Mouse (Mus musculus): ENCODE measurements around the gene Ankdd1a. TPM values are rescaled to one million over a fixed set of nuclear protein-coding genes. Genes with fewer than 3 reads are reported as not detected.

Gene Ankdd1a
- 1 to 10 TPM; 2.7 to 3.4 TPM for total RNA-seq (2021)

GRCm38 (mm10) chr9:65519807-65520504 is at the start of gene Ankdd1a:
Gene Ankdd1a (minus strand): TSS chr9:65520193.
- intact Hi-C loops (cut with DNase I) = loop anchor here (5.0 kb wide), 1 partner anchor 142 kb away; no protein-coding TSS in a partner anchor
- DNase-seq (ENCODE audit: extremely low spot score in 1 of 2, low spot score in 2 of 2) = peak; percentile 34 to 79

GRCm38 (mm10) chr9:65569491-65569971 is 49.5 kb upstream of the Ankdd1a start:
- intact Hi-C loops (cut with DNase I) = no loop called here
- DNase-seq (ENCODE audit: extremely low spot score in 1 of 2, low spot score in 2 of 2) = peak in 1 of 2 experiments; percentile 43

DNA sequence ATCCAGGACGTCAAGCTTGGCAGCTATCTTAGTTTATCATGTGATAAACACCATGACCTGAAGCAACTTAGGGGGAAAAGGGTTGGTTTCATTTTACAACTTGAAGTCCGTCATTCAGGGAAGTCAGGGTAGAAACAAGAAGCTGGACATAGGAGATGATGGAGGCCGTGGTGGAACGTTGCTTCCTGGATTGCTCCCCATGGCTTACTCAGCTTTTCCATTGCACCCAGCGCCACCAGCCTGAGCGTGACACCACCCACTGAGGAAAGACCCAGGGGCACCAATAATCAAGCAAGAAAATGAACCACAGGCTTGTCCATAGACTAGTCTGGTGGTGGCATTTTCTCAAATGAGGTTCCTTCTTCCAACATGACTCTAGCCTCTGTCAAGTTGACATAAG is 48.8 kb upstream of the Ankdd1a start:
- DNase-seq (ENCODE audit: extremely low spot score in 1 of 2, low spot score in 2 of 2) = no peak
- intact Hi-C loops (cut with DNase I) = no loop called here

DNA sequence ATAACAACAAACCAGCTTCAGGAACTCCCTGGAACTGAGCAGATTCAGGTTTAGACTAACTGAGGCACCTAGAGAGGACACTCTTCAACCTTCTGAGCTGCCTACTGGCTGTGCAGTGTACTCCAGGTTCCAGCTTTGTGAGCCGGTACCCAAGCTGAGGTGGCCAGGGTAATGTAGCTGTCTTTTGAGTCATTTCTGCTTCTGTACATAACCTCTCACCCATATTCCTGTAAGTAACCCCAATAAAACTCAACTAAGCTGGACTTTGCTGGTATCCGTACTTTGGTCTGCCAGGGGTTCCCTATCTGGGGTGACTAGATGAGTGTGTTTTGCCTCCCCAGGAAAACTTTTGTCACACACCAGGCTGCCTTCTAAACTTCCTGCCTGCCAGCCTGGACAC is 44.7 kb upstream of the Ankdd1a start:
- intact Hi-C loops (cut with DNase I) = no loop called here
- DNase-seq (ENCODE audit: extremely low spot score in 1 of 2, low spot score in 2 of 2) = no peak

DNA sequence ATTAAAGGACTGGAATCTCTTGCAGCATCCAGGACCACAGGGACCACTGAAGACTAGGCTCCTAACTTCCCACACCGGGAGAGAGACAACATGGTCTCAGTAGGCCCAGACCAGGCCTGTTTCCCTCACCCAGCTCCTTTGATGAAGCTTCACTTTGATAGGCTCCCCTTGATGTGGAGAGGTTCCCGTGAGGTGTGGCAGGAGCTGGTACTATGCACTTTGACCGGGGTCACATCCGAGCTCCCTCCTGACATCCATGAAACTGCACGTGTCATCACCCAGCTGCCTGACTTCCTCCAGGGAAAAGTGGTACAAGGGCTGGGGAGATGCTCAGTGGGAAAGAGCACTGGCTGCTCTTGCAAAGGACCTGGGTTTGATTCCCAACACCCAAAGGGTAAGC is 43.1 kb upstream of the Ankdd1a start:
- intact Hi-C loops (cut with DNase I) = no loop called here
- DNase-seq (ENCODE audit: extremely low spot score in 1 of 2, low spot score in 2 of 2) = no peak

- DNase-seq (ENCODE audit: extremely low spot score in 1 of 2, low spot score in 2 of 2) = peak; percentile 60 to 85
- intact Hi-C loops (cut with DNase I) = no loop called here
Measured at GRCm38 (mm10) chr9:65562081-65562506, 42.1 kb upstream of the Ankdd1a start.

DNA sequence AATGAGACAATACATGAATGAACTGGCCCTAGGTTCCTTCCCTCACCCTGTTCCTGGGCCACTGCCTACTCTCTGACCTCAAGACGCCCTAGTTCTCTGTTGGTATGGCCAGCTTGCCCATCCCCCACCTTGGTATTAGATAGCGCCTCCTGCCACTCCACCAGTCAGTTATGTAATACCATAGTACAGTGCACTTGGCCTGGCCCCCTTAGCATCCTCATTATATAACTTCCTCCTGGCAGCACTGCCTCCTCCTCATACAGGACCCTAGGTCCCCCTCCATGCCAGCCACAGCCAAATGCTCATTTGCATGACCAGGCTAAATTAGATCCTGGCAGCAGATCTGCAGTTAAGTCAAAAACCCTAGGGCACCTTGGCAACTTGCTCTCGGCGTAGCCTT is 41.0 kb upstream of the Ankdd1a start:
- intact Hi-C loops (cut with DNase I) = no loop called here
- DNase-seq (ENCODE audit: extremely low spot score in 1 of 2, low spot score in 2 of 2) = peak in 1 of 2 experiments; percentile 53

- DNase-seq (ENCODE audit: extremely low spot score in 1 of 2, low spot score in 2 of 2) = no peak
- intact Hi-C loops (cut with DNase I) = no loop called here
Measured at GRCm38 (mm10) chr9:65558806-65559205, 38.8 kb upstream of the Ankdd1a start.

DNA sequence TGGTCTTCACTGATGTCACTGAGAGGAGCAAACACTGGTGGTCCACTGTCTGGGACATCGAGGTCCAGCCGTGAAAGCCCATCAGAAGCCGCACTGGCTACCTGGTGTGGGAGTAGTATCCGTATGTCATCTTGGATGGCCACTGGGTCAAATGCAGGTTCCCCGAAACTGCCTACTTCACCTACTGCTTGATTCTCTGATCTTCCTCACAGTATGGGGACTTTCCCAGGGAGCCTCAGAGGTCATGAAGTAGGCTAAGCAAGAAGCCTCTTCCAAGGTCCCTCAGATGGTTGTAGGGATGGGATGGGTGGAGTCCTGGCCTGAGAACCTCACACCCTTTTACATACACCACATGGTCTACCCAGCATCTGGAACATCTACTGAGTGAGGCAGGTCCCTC is 37.0 kb upstream of the Ankdd1a start:
- intact Hi-C loops (cut with DNase I) = no loop called here
- no peak for DNase-seq (ENCODE audit: extremely low spot score in 1 of 2, low spot score in 2 of 2)

- intact Hi-C loops (cut with DNase I) = no loop called here
- DNase-seq (ENCODE audit: extremely low spot score in 1 of 2, low spot score in 2 of 2) = no peak
Measured at GRCm38 (mm10) chr9:65556349-65556748, 36.4 kb upstream of the Ankdd1a start.

- intact Hi-C loops (cut with DNase I) = no loop called here
- DNase-seq (ENCODE audit: extremely low spot score in 1 of 2, low spot score in 2 of 2) = no peak
Measured at GRCm38 (mm10) chr9:65555621-65556020, 35.6 kb upstream of the Ankdd1a start.

DNA sequence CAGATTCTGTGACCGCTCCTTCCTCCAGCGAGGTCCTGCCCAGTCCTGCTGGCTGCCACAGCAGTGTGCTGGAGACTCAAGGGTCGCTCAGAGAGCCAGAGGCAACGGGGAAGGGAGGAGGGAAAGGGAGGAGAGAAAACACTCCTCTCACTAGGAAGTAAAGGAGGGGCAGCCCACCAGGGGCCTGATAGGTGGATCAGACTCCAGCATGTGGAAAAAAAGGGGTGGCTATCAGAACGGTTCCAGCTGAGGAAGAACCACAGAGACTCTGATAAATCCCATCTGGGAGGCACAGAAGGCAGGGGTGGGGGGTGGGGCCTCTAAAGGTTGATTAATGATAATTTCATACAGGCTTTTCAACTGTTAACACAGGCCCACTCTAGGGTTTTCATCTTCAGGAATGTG is 35.0 kb upstream of the Ankdd1a start:
- intact Hi-C loops (cut with DNase I) = no loop called here
- DNase-seq (ENCODE audit: extremely low spot score in 1 of 2, low spot score in 2 of 2) = no peak

GRCm38 (mm10) chr9:65552711-65553110 is 32.7 kb upstream of the Ankdd1a start:
- intact Hi-C loops (cut with DNase I) = no loop called here
- DNase-seq (ENCODE audit: extremely low spot score in 1 of 2, low spot score in 2 of 2) = no peak

- intact Hi-C loops (cut with DNase I) = no loop called here
Measured at GRCm38 (mm10) chr9:65552141-65552540, 32.1 kb upstream of the Ankdd1a start.

GRCm38 (mm10) chr9:65551035-65551434 is 31.0 kb upstream of the Ankdd1a start:
- intact Hi-C loops (cut with DNase I) = no loop called here
- DNase-seq (ENCODE audit: extremely low spot score in 1 of 2, low spot score in 2 of 2) = peak; percentile 17 to 83

More at GRCm38 (mm10) chr9:65552141-65552540, 32.1 kb upstream of the Ankdd1a start:
- no peak for DNase-seq (ENCODE audit: extremely low spot score in 1 of 2, low spot score in 2 of 2)

- intact Hi-C loops (cut with DNase I) = no loop called here
- no peak for DNase-seq (ENCODE audit: extremely low spot score in 1 of 2, low spot score in 2 of 2)
Measured at GRCm38 (mm10) chr9:65550079-65550831, 30.3 kb upstream of the Ankdd1a start.

DNA sequence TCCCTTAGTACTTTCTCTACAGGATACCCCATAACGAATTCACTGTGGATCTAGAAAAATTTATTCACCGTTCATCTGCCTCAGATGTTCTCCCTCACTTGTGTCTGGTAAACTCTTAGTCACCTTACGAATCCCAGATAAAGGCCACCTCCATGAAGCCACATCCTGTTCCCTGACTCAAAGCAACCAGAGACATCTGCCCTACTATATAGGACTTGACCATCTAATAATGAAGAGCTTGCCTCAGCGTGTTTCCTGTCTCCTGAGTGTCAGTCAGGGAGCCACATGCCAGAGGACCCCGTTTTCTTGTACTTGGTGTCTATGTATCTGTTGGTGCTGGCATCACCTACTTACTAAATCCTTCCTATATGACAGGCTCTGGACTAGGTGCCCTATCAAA is 29.6 kb upstream of the Ankdd1a start:
- no peak for DNase-seq (ENCODE audit: extremely low spot score in 1 of 2, low spot score in 2 of 2)
- intact Hi-C loops (cut with DNase I) = no loop called here

DNA sequence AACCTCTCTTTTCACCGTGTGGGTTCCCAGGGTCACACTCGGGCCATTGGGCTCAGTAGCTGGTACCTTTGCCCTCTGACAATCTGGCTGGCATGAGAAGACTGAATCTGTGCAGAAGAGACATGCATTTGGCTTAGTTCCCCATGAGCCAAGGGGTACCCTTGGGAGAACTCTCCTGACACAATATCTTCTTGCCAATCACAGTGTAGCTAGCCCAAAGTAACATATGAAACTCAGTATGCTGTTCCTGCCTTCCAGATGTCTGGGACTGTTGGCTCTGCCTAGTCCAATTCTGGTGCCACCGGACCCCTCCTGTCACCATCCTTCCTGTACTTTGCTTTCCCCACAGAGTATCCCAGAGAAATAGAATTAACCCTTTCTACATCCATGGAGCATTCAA is 29.1 kb upstream of the Ankdd1a start:
- DNase-seq (ENCODE audit: extremely low spot score in 1 of 2, low spot score in 2 of 2) = no peak

DNA sequence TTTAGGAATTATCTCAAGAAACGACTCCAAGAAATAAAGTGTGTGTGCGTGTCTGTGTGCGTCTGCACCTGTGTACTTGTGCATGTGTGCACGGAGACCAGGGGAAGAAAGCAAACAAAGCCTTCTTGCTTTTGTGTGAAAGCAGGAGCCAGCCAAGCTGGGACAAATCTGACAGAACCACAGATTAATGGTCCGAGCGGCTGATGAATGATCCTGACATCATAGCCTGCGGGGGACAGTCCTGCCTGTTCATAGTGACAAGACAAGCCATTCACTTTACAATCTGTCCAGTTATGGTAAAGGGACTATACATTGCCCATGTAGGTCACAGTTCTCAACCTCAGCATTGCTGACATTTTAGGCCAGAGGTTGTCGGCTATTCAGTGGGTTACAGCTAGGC is 28.3 kb upstream of the Ankdd1a start:
- intact Hi-C loops (cut with DNase I) = no loop called here
- no peak for DNase-seq (ENCODE audit: extremely low spot score in 1 of 2, low spot score in 2 of 2)

More for the DNA sequence above, 29.1 kb upstream of the Ankdd1a start:
- intact Hi-C loops (cut with DNase I) = no loop called here

DNA sequence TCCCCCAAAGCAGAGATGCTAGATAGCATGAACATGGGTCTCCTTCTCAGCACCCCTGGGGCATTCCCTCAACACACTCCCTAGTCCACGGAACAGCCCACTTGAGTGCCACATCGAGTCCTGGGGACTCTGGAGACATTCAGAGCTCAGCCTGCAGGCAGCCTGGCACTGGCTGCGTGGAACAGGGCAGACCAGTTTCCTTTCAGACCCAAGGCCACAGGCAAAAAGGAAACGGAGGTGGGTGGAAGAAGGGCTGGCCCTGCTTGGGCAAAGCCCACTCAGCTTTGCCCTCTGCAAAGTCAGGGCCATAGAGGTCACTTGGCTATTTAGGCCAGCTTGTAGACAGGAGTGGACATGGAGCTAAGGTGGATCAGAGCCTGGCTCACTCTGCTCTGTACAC is 27.9 kb upstream of the Ankdd1a start:
- no peak for DNase-seq (ENCODE audit: extremely low spot score in 1 of 2, low spot score in 2 of 2)
- intact Hi-C loops (cut with DNase I) = no loop called here

Measured in left cerebral cortex, postnatal 10 days (tissue).